22 mouse cellular contexts compared by ENCODE assay signal in genomic region chr4:135546793-135547192, GRCm38 (mm10). TPM values are rescaled to one million over a fixed set of nuclear protein-coding genes. Genes with fewer than 3 reads are reported as not detected.
DNase-seq lines count a peak whose midpoint lies in the region; ATAC-seq and TF ChIP-seq lines count a peak whose summit lies in the region.
"Had no signal": no experiment of that assay in that cellular context is flagged by ENCODE, and none has a peak within 500 bp of the region (broad histone marks: within the 10 kb centered on the region; RNA-seq: fewer than 3 reads in every experiment).

No protein-coding gene starts in this region.

- no peak for TF ChIP-seq POLR2A in ES-Bruce4 (IDR thresholded peaks at IDR 0.05; ENCODE audit: insufficient read depth, low read length)

- H3K4me2 ChIP-seq in lung, postnatal 0 days (replicated peaks; ENCODE audit: low read depth, low read length): no peak overlapping the region
- H3K4me2 ChIP-seq in forebrain, embryonic 11.5 days (ENCODE audit: low read depth, low read length, severe bottlenecking): no peak overlapping the region
- H3K4me2 ChIP-seq: forebrain, embryonic 15.5 days; kidney, embryonic 15.5 days; limb, embryonic 13.5 days; liver, embryonic 12.5 days had no signal

- DNase-seq in heart, embryonic 10.5 days (ENCODE audit: low spot score): no peak
- DNase-seq in heart, adult 11 months: no peak
- DNase-seq in lung, adult 18-20 months: peak; percentile 36 to 54
- DNase-seq in lung, postnatal 10 days: no peak
- DNase-seq in lung, postnatal 0 days (ENCODE audit: low spot score): peak; percentile 39
- no peak for DNase-seq in forebrain, embryonic 11.5 days (ENCODE audit: low spot score)
- no peak for DNase-seq in urinary bladder, postnatal 4 days (ENCODE audit: low spot score in 2 of 2)
- DNase-seq: cerebellum, adult 2 months; cerebellum, postnatal 36 days; embryo, embryonic 11 days; midbrain, embryonic 14.5 days; right cerebral cortex, adult 18-20 months; right cerebral cortex, postnatal 4 days had no signal

- no peak for TF ChIP-seq EP300 in ES-Bruce4 (IDR thresholded peaks at IDR 0.05; ENCODE audit: insufficient read depth, low read depth, low read length)
- TF ChIP-seq EP300 in lung, postnatal 0 days (IDR thresholded peaks at IDR 0.05): no peak

- peaks cover 43% of the 10 kb centered on the region for H3K27me3 ChIP-seq in heart, embryonic 10.5 days (ENCODE audit: insufficient read depth, poor library complexity, severe bottlenecking)
- H3K27me3 ChIP-seq in ES-Bruce4 (ENCODE audit: control insufficient read depth, insufficient read depth, low read length, poor library complexity, severe bottlenecking): no peaks in the 10 kb centered on the region
- H3K27me3 ChIP-seq in lung, postnatal 0 days (replicated peaks; ENCODE audit: insufficient read depth, low read length): no peaks in the 10 kb centered on the region
- no peaks in the 10 kb centered on the region for H3K27me3 ChIP-seq in forebrain, embryonic 11.5 days (ENCODE audit: control insufficient read depth, insufficient read depth, low read length)
- H3K27me3 ChIP-seq: forebrain, embryonic 15.5 days had no signal

- peaks cover 6% of the 10 kb centered on the region for H3K36me3 ChIP-seq in heart, embryonic 10.5 days
- H3K36me3 ChIP-seq in ES-Bruce4 (ENCODE audit: control insufficient read depth, insufficient read depth, low read length, poor library complexity, severe bottlenecking): peaks cover 4% of the 10 kb centered on the region
- H3K36me3 ChIP-seq in lung, postnatal 0 days (ENCODE audit: insufficient read depth, low read length): no peaks in the 10 kb centered on the region
- no peaks in the 10 kb centered on the region for H3K36me3 ChIP-seq in forebrain, embryonic 11.5 days (ENCODE audit: control insufficient read depth, insufficient read depth, low read length)
- H3K36me3 ChIP-seq: forebrain, embryonic 15.5 days; G1E; kidney, embryonic 15.5 days; limb, embryonic 13.5 days; liver, embryonic 12.5 days had no signal

- no peaks in the 10 kb centered on the region for H3K9me3 ChIP-seq in heart, embryonic 10.5 days
- no peaks in the 10 kb centered on the region for H3K9me3 ChIP-seq in ES-Bruce4 (replicated peaks; ENCODE audit: control insufficient read depth, insufficient read depth, low read length, poor library complexity, severe bottlenecking)
- H3K9me3 ChIP-seq in lung, postnatal 0 days (ENCODE audit: low read length): no peaks in the 10 kb centered on the region
- no peaks in the 10 kb centered on the region for H3K9me3 ChIP-seq in forebrain, embryonic 11.5 days (ENCODE audit: control insufficient read depth, low read length)
- H3K9me3 ChIP-seq: forebrain, embryonic 15.5 days; G1E; kidney, embryonic 15.5 days; limb, embryonic 13.5 days; liver, embryonic 12.5 days had no signal

- 77% methylated on average over 4 of the region's 4 CpGs for WGBS in heart, embryonic 10.5 days
- 74% methylated on average over 4 of the region's 4 CpGs for WGBS in lung, postnatal 0 days
- WGBS in forebrain, embryonic 11.5 days: 90% methylated on average over 4 of the region's 4 CpGs

- TF ChIP-seq CTCF in ES-Bruce4 (IDR thresholded peaks at IDR 0.05; ENCODE audit: low read depth, low read length): no peak
- no peak for TF ChIP-seq CTCF in lung, postnatal 0 days (IDR thresholded peaks at IDR 0.05)

- H3K9ac ChIP-seq in ES-Bruce4 (ENCODE audit: low read depth, poor library complexity, severe bottlenecking): no peak overlapping the region
- H3K9ac ChIP-seq in lung, postnatal 0 days (replicated peaks; ENCODE audit: low read depth): no peak overlapping the region
- no peak overlapping the region for H3K9ac ChIP-seq in forebrain, embryonic 11.5 days (ENCODE audit: low read length)
- H3K9ac ChIP-seq: forebrain, embryonic 15.5 days; kidney, embryonic 15.5 days; limb, embryonic 13.5 days; liver, embryonic 12.5 days had no signal

- H3K4me3 ChIP-seq in heart, embryonic 10.5 days: no peak overlapping the region
- H3K4me3 ChIP-seq in ES-Bruce4 (ENCODE audit: low read depth, low read length): no peak overlapping the region
- H3K4me3 ChIP-seq in lung, postnatal 0 days (ENCODE audit: low read depth, low read length): no peak overlapping the region
- no peak overlapping the region for H3K4me3 ChIP-seq in forebrain, embryonic 11.5 days (ENCODE audit: low read depth, low read length)
- H3K4me3 ChIP-seq: forebrain, embryonic 15.5 days; kidney, embryonic 15.5 days; limb, embryonic 13.5 days; liver, embryonic 12.5 days had no signal

- 0 out of 2 replicates have a peak, but pooled peaks have one; percentile 9 for ATAC-seq in lung, postnatal 0 days
- ATAC-seq in forebrain, embryonic 11.5 days (replicated peaks; ENCODE audit: low FRiP score): no peak
- ATAC-seq: forebrain, embryonic 15.5 days; intestine, postnatal 0 days; liver, embryonic 12.5 days had no signal

- H3K27ac ChIP-seq in heart, embryonic 10.5 days: peak overlapping the region; percentile 74; the same call in 1 of the 2 replicates
- peak overlapping the region; percentile 42; the same call in 1 of the 2 replicates for H3K27ac ChIP-seq in ES-Bruce4 (ENCODE audit: insufficient read depth, low read length)
- H3K27ac ChIP-seq in lung, postnatal 0 days (ENCODE audit: low read length): peak overlapping the region; percentile 23; the same call in 1 of the 2 replicates
- H3K27ac ChIP-seq in forebrain, embryonic 11.5 days (ENCODE audit: low read depth, low read length): no peak overlapping the region
- H3K27ac ChIP-seq: forebrain, embryonic 15.5 days; liver, embryonic 12.5 days had no signal

- peaks cover 79% of the 10 kb centered on the region for H3K4me1 ChIP-seq in heart, embryonic 10.5 days
- H3K4me1 ChIP-seq in ES-Bruce4 (ENCODE audit: control insufficient read depth, insufficient read depth, low read length): peaks cover 36% of the 10 kb centered on the region
- peaks cover 17% of the 10 kb centered on the region for H3K4me1 ChIP-seq in lung, postnatal 0 days (ENCODE audit: insufficient read depth, low read depth, low read length)
- no peaks in the 10 kb centered on the region; the same call in 1 of the 2 replicates for H3K4me1 ChIP-seq in forebrain, embryonic 11.5 days (replicated peaks; ENCODE audit: control insufficient read depth, insufficient read depth, low read length)

RNA-seq across cellular contexts. Expression of gene Grhl3, which starts 26.6 kb away (rescaled TPM):
- 4.3 and 14.1 TPM in 2 replicates for polyA plus RNA-seq in heart, embryonic 10.5 days (2016; fragmentation: Nextera tagmentation; extraction: Ambion mirVana)
- polyA plus RNA-seq in ES-Bruce4 (2011; ENCODE audit: insufficient read depth, insufficient read length, low read depth, missing spikeins): 18.0 and 21.5 TPM in 2 replicates
- 1.2 and 1.5 TPM in 2 replicates for polyA plus RNA-seq in lung, postnatal 0 days (2015; fragmentation: Nextera tagmentation; extraction: Ambion mirVana)
- polyA plus RNA-seq in forebrain, embryonic 11.5 days (2014; fragmentation: Nextera tagmentation; extraction: Ambion mirVana): 3.9 and 4.5 TPM in 2 replicates
- polyA plus RNA-seq: adrenal gland, adult 2 months; G1E; gonadal fat pad, adult 2 months had no signal

RNA-seq across cellular contexts. Expression of gene Nipal3, which starts 52.0 kb away (rescaled TPM):
- 2.0 and 3.1 TPM in 2 replicates for polyA plus RNA-seq in heart, embryonic 10.5 days (2016; fragmentation: Nextera tagmentation; extraction: Ambion mirVana)
- polyA plus RNA-seq in ES-Bruce4 (2011; ENCODE audit: insufficient read depth, insufficient read length, low read depth, missing spikeins): 12.7 and 17.5 TPM in 2 replicates
- 9.7 and 12.0 TPM in 2 replicates for polyA plus RNA-seq in lung, postnatal 0 days (2015; fragmentation: Nextera tagmentation; extraction: Ambion mirVana)
- polyA plus RNA-seq in forebrain, embryonic 11.5 days (2014; fragmentation: Nextera tagmentation; extraction: Ambion mirVana): 3.0 and 3.2 TPM in 2 replicates

RNA-seq across cellular contexts. Expression of gene Stpg1, which starts 52.2 kb away (rescaled TPM):
- 0.11 and 0.23 TPM in 2 replicates for polyA plus RNA-seq in heart, embryonic 10.5 days (2016; fragmentation: Nextera tagmentation; extraction: Ambion mirVana)
- 0.79 and 1.8 TPM in 2 replicates for polyA plus RNA-seq in ES-Bruce4 (2011; ENCODE audit: insufficient read depth, insufficient read length, low read depth, missing spikeins)
- 0.83 and 0.85 TPM in 2 replicates for polyA plus RNA-seq in lung, postnatal 0 days (2015; fragmentation: Nextera tagmentation; extraction: Ambion mirVana)
- polyA plus RNA-seq in forebrain, embryonic 11.5 days (2014; fragmentation: Nextera tagmentation; extraction: Ambion mirVana): 0.35 and 0.44 TPM in 2 replicates
- polyA plus RNA-seq: G1E; limb, embryonic 13.5 days; liver, embryonic 12.5 days had no signal

Comparison
In these comparisons a context has a peak if more than half of its experiments do, and no peak if none do; other contexts are left out.
1. DNase-seq: peak in lung, adult 18-20 months (2 of 2) and lung, postnatal 0 days (single experiment); none in heart, embryonic 10.5 days (single experiment), heart, adult 11 months (single experiment), lung, postnatal 10 days (single experiment), forebrain, embryonic 11.5 days (single experiment) and urinary bladder, postnatal 4 days (0 of 2).